Mouse (Mus musculus) liver, embryonic 14.5 days (tissue): ENCODE data around the gene Cactin. TPM values are rescaled to one million over a fixed set of nuclear protein-coding genes. Genes with fewer than 3 reads are reported as not detected.

Source experiments
- ATAC-seq: fragments of 200-750 bp; cut with Nextera tagmentation; 2 replicates; pipeline ENCODE4 v1.8.0; 2017; ENCODE audit warnings: moderate number of reproducible peaks, mild to moderate bottlenecking, moderate library complexity; ENCODE audit not compliant: insufficient read depth
- DNase-seq, 3 experiments: peaks; one replicate each; pipeline ENCODE4 v3.0.0-alpha.2; 2012 to 2013; ENCODE audit warnings: low read depth in 3 of 3, low spot score in 3 of 3
- H3K27ac ChIP-seq: fragments of 300-500 bp; sonication (generic); 2 replicates; pipeline ENCODE4 v1.5.1; 2014; ENCODE audit warnings: moderate library complexity, mild to moderate bottlenecking, control low read depth, inconsistent platforms
- H3K27me3 ChIP-seq: fragments of 300-500 bp; sonication (generic); 2 replicates; pipeline ENCODE4 v1.6.1; 2014; ENCODE audit warnings: mild to moderate bottlenecking, low read length, moderate library complexity; ENCODE audit not compliant: control insufficient read depth, insufficient read depth
- H3K36me3 ChIP-seq: fragments of 300-500 bp; sonication (generic); replicated peaks from 2 replicates; pipeline ENCODE4 v1.6.1; 2014; ENCODE audit warnings: low read depth; ENCODE audit not compliant: control insufficient read depth, insufficient read depth
- H3K4me1 ChIP-seq, 2 experiments: fragments of 200-500 bp in 1 of 2; fragments of 300-500 bp in 1 of 2; sonication (generic) in 1 of 2; replicated peaks; 2 replicates each; pipeline ENCODE4 v1.6.1; 2012 to 2014; ENCODE audit warnings: antibody characterized with exemption in 1 of 2, inconsistent platforms in 1 of 2, low read length in 1 of 2; ENCODE audit not compliant: control insufficient read depth in 2 of 2, insufficient read depth in 2 of 2
- H3K4me2 ChIP-seq: fragments of 300-500 bp; sonication (generic); 2 replicates; pipeline ENCODE4 v1.6.1; 2014; ENCODE audit warnings: low read depth, mild to moderate bottlenecking, control low read depth, moderate library complexity
- H3K4me3 ChIP-seq, 2 experiments: fragments of 200-500 bp in 1 of 2; fragments of 300-500 bp in 1 of 2; sonication (generic) in 1 of 2; 2 replicates each; pipeline ENCODE4 v1.5.1; 2012 to 2014; ENCODE audit warnings: low read depth in 2 of 2, low read length in 2 of 2, mild to moderate bottlenecking in 2 of 2, control low read depth in 1 of 2, inconsistent platforms in 1 of 2, moderate library complexity in 1 of 2; ENCODE audit not compliant: insufficient read depth in 1 of 2
- H3K9ac ChIP-seq: fragments of 300-500 bp; sonication (generic); replicated peaks from 2 replicates; pipeline ENCODE4 v1.6.1; 2014; ENCODE audit warnings: mild to moderate bottlenecking, control low read depth, moderate library complexity
- H3K9me3 ChIP-seq: fragments of 300-500 bp; sonication (generic); 2 replicates; pipeline ENCODE4 v1.6.1; 2016; ENCODE audit warnings: low read length, mixed read lengths; ENCODE audit not compliant: control insufficient read depth
- CTCF ChIP-seq: IDR thresholded peaks from 2 replicates; pipeline ENCODE4 v1.5.1; 2016; ENCODE audit warnings: antibody characterized with exemption, low read depth, control low read depth
- EP300 ChIP-seq: IDR thresholded peaks from 2 replicates; pipeline ENCODE4 v1.6.1; 2016; ENCODE audit warnings: antibody characterized with exemption, low read depth
- WGBS: fragments of 180-500 bp; shearing (Covaris S2); extraction: QIAGEN DNeasy Blood & Tissue Kit; methylation state at CpG from one replicate; pipeline ENCODE4 v1.1.7; 2014; ENCODE audit not compliant: insufficient replicate concordance; 5-methylcytosine and 5-hydroxymethylcytosine counted together
- polyA plus RNA-seq, 2 experiments: library from polyadenylated mRNA; depleted of rRNA in 1 of 2; stranded (reverse) in 1 of 2; unstranded in 1 of 2; fragments of >200 nt; fragmentation: Nextera tagmentation in 1 of 2; extraction: Ambion mirVana in 1 of 2; gene quantifications; 2 replicates each; pipeline versions ENCODE4 v1.2.1 to v1.2.3; 2012 to 2014

Cactin gene
- polyA plus RNA-seq, 2 experiments: 12.1 to 24.3 TPM

GRCm38 (mm10) chr10:81319330-81319699 is 1.6 kb upstream of the Cactin start:
- peak; percentile 37 for TF ChIP-seq CTCF
- TF ChIP-seq EP300: no peak
- Histone ChIP-seq H3K4me2 (peak overlapping the region; percentile 90), H3K36me3 (peaks cover 20% of the 10 kb centered on the region), H3K9ac (no peak overlapping the region; the same call in 1 of the 2 replicates), H3K4me3 (peak overlapping the region; percentile 73 to 75; a peak in 3 of 4 replicates), H3K4me1 (peaks cover 11 to 12% of the 10 kb centered on the region in 2 experiments), H3K27ac (peak overlapping the region; percentile 84), H3K27me3 (no peaks in the 10 kb centered on the region), H3K9me3 (no peaks in the 10 kb centered on the region)
- WGBS: 25% methylated on average over 8 of the region's 8 CpGs
- DNase-seq (no peak), ATAC-seq (no peak)

GRCm38 (mm10) chr10:81319741-81320549 is 958 bp upstream of the Cactin start:
- ATAC-seq: no peak

GRCm38 (mm10) chr10:81321436-81321835 is 533 bp downstream of the Cactin start:
- peaks cover 11 to 12% of the 10 kb centered on the region in 2 experiments for H3K4me1 ChIP-seq

More at GRCm38 (mm10) chr10:81319741-81320549, 958 bp upstream of the Cactin start:
- peak overlapping the region; percentile 73 to 75 for H3K4me3 ChIP-seq
- H3K27ac ChIP-seq: peak overlapping the region; percentile 84
- DNase-seq: peak; percentile 94 to 96 (median 95)
- peak overlapping the region; percentile 90 for H3K4me2 ChIP-seq
- H3K4me1 ChIP-seq: peaks cover 11 to 12% of the 10 kb centered on the region in 2 experiments
- WGBS: 1% methylated on average over 38 of the region's 38 CpGs
- no peaks in the 10 kb centered on the region for H3K9me3 ChIP-seq
- H3K27me3 ChIP-seq: no peaks in the 10 kb centered on the region
- peak overlapping the region; percentile 67 for H3K9ac ChIP-seq
- no peak for TF ChIP-seq EP300
- TF ChIP-seq CTCF: no peak
- H3K36me3 ChIP-seq: peaks cover 26% of the 10 kb centered on the region

GRCm38 (mm10) chr10:81322444-81322843 is 1.5 kb downstream of the Cactin start:
- peaks cover 49% of the 10 kb centered on the region for H3K36me3 ChIP-seq
- no peak for TF ChIP-seq EP300
- 91% methylated on average over 27 of the region's 27 CpGs for WGBS
- no peaks in the 10 kb centered on the region for H3K9me3 ChIP-seq
- DNase-seq: no peak
- no peak for ATAC-seq
- H3K4me2 ChIP-seq: peak overlapping the region; percentile 90
- no peaks in the 10 kb centered on the region for H3K27me3 ChIP-seq
- no peak overlapping the region for H3K27ac ChIP-seq
- H3K4me1 ChIP-seq: peaks cover 7 to 12% of the 10 kb centered on the region in 2 experiments
- H3K9ac ChIP-seq: peak overlapping the region; percentile 75; the same call in 1 of the 2 replicates
- peak overlapping the region; percentile 73 to 89; a peak in 3 of 4 replicates for H3K4me3 ChIP-seq

More at GRCm38 (mm10) chr10:81321436-81321835, 533 bp downstream of the Cactin start:
- H3K4me2 ChIP-seq: peak overlapping the region; percentile 90
- WGBS: 2% methylated on average over 20 of the region's 20 CpGs
- H3K4me3 ChIP-seq: peak overlapping the region; percentile 73 to 89
- no peak for TF ChIP-seq CTCF
- TF ChIP-seq EP300: no peak
- no peaks in the 10 kb centered on the region for H3K9me3 ChIP-seq
- H3K36me3 ChIP-seq: peaks cover 41% of the 10 kb centered on the region
- ATAC-seq: peak; percentile 0; the same call in 1 of the 2 replicates
- DNase-seq: no peak
- peak overlapping the region; percentile 75 for H3K9ac ChIP-seq
- peak overlapping the region; percentile 84 for H3K27ac ChIP-seq
- no peaks in the 10 kb centered on the region for H3K27me3 ChIP-seq

GRCm38 (mm10) chr10:81323141-81323775 is 2.4 kb downstream of the Cactin start:
- 90% methylated on average over 23 of the region's 23 CpGs for WGBS
- no peak overlapping the region for H3K9ac ChIP-seq
- no peak overlapping the region for H3K27ac ChIP-seq
- no peak for DNase-seq
- H3K4me2 ChIP-seq: no peak overlapping the region
- ATAC-seq: no peak
- no peak overlapping the region for H3K4me3 ChIP-seq
- H3K27me3 ChIP-seq: no peaks in the 10 kb centered on the region
- peaks cover 49% of the 10 kb centered on the region for H3K36me3 ChIP-seq
- no peaks in the 10 kb centered on the region for H3K9me3 ChIP-seq
- H3K4me1 ChIP-seq: peaks cover 7 to 13% of the 10 kb centered on the region in 2 experiments
- no peak for TF ChIP-seq CTCF
- no peak for TF ChIP-seq EP300
